ENCODE assay signal across 16 mouse cellular contexts in the genomic region with DNA sequence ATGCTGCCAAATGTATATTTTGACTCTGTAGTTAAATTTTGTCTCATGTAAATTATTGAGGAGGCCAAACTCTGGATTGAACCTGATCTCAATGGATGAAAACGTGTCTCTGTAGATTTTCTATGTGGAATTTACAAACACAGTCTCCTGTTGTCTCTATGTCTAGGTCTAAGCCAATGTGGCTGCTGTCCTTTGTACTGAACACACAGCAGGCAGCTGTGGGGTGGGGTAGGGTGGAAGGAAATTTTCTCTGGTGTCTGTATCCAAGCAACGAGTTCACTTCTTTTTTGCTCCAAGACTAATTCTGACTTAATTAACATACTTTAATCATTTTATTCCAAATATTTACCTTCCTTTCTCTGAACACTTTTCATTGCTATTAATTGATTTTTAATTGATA.
DNase-seq lines count a peak whose midpoint lies in the region; ATAC-seq and TF ChIP-seq lines count a peak whose summit lies in the region.
"Had no signal": no experiment of that assay in that cellular context is flagged by ENCODE, and none has a peak within 500 bp of the region (broad histone marks: within the 10 kb centered on the region; RNA-seq: fewer than 3 reads in every experiment).

No protein-coding gene starts in this region.

- no peak overlapping the region for H3K4me3 ChIP-seq in myocyte
- no peak overlapping the region for H3K4me3 ChIP-seq in liver, embryonic 12.5 days
- H3K4me3 ChIP-seq: embryonic facial prominence, embryonic 15.5 days; layer of hippocampus, adult 2 months had no signal

- DNase-seq in kidney, postnatal 4 days: peak; percentile 22 to 29
- no peak for DNase-seq in kidney, postnatal 25 days
- peak; percentile 47 for DNase-seq in embryo, embryonic 11 days
- peak; percentile 30 for DNase-seq in forelimb bud, embryonic 11.5 days (ENCODE audit: low read depth, low spot score)
- no peak for DNase-seq in ovary, postnatal 14 days (ENCODE audit: low spot score)
- DNase-seq in left cerebral cortex, adult 11 months (ENCODE audit: low spot score): no peak
- DNase-seq: cerebellum, adult 18-20 months; gastrocnemius, postnatal 25 days; liver; thymus, postnatal 25 days had no signal

- no peaks in the 10 kb centered on the region for H3K27me3 ChIP-seq in myocyte (ENCODE audit: control insufficient read depth, insufficient read depth, insufficient read length)
- no peaks in the 10 kb centered on the region for H3K27me3 ChIP-seq in liver, embryonic 12.5 days (replicated peaks)
- H3K27me3 ChIP-seq: embryonic facial prominence, embryonic 15.5 days had no signal

- H3K27ac ChIP-seq in liver, embryonic 12.5 days: no peak overlapping the region
- H3K27ac ChIP-seq: embryonic facial prominence, embryonic 15.5 days; layer of hippocampus, adult 2 months; macrophage had no signal

- no peak for TF ChIP-seq POLR2A in myocyte (IDR thresholded peaks at IDR 0.05; ENCODE audit: insufficient read length, low read depth)

- H3K4me1 ChIP-seq in liver, embryonic 12.5 days: no peaks in the 10 kb centered on the region
- H3K4me1 ChIP-seq: embryonic facial prominence, embryonic 15.5 days had no signal

- H3K79me2 ChIP-seq in myocyte (ENCODE audit: control insufficient read depth, insufficient read depth): no peaks in the 10 kb centered on the region

- 39% methylated on average over 2 of the region's 2 CpGs for WGBS in liver, embryonic 12.5 days (ENCODE audit: insufficient replicate concordance)

- no peak overlapping the region for H3K4me2 ChIP-seq in myocyte (ENCODE audit: low read depth)
- H3K4me2 ChIP-seq in liver, embryonic 12.5 days: no peak overlapping the region
- H3K4me2 ChIP-seq: embryonic facial prominence, embryonic 15.5 days had no signal

- no peaks in the 10 kb centered on the region for H3K9me3 ChIP-seq in liver, embryonic 12.5 days (replicated peaks)
- H3K9me3 ChIP-seq: embryonic facial prominence, embryonic 15.5 days had no signal

- ATAC-seq in liver, embryonic 12.5 days: no peak
- ATAC-seq: intestine, embryonic 16.5 days had no signal

- H3ac ChIP-seq in myocyte (ENCODE audit: control insufficient read depth, insufficient read length): no peak overlapping the region

- no peaks in the 10 kb centered on the region for H3K36me3 ChIP-seq in myocyte (ENCODE audit: control insufficient read depth, insufficient read depth)
- no peaks in the 10 kb centered on the region for H3K36me3 ChIP-seq in liver, embryonic 12.5 days
- H3K36me3 ChIP-seq: embryonic facial prominence, embryonic 15.5 days had no signal

- no peak overlapping the region for H3K9ac ChIP-seq in liver, embryonic 12.5 days
- H3K9ac ChIP-seq: embryonic facial prominence, embryonic 15.5 days had no signal

TF ChIP-seq in myocyte, 11 proteins besides CTCF, POLR2A, EP300 and RAD21:
- TF ChIP-seq E2F4 (IDR thresholded peaks at IDR 0.05; ENCODE audit: insufficient read depth) (no peak), REST (IDR thresholded peaks at IDR 0.05; ENCODE audit: insufficient read depth, insufficient read length) (peak; percentile 54), MYOG (IDR thresholded peaks at IDR 0.05; ENCODE audit: control insufficient read depth in 1 of 3, insufficient read depth in 1 of 3, insufficient read length in 2 of 3, low read depth in 2 of 3) (no peak)

Comparison
In these comparisons a context has a peak if more than half of its experiments do, and no peak if none do; other contexts are left out.
1. DNase-seq: peak in kidney, postnatal 4 days (2 of 2), embryo, embryonic 11 days (single experiment) and forelimb bud, embryonic 11.5 days (single experiment); none in kidney, postnatal 25 days (0 of 2), ovary, postnatal 14 days (single experiment) and left cerebral cortex, adult 11 months (single experiment).